Mouse (Mus musculus) heart, embryonic 11.5 days (tissue): ENCODE results near the gene Actl6a. TPM values are rescaled to one million over a fixed set of nuclear protein-coding genes. Genes with fewer than 3 reads are reported as not detected.
A peak's percentile ranks its signal among the peaks of the same experiment; 100 is the strongest.
"Not testable (repeated sequence)": the region's sequence is repeated elsewhere in the genome, so short reads cannot be mapped to it uniquely, and the experiment has no call there.

Experiments used
- ATAC-seq: fragments of 200-750 bp; cut with Nextera tagmentation; replicated peaks from 2 replicates; pipeline ENCODE4 v1.8.0; 2017; ENCODE audit warnings: moderate library complexity; ENCODE audit not compliant: insufficient number of reproducible peaks, low FRiP score, low TSS enrichment
- H3K27ac ChIP-seq: fragments of 300-500 bp; sonication (generic); 2 replicates; pipeline ENCODE4 v1.5.1; 2014; ENCODE audit warnings: mild to moderate bottlenecking, low read depth, low read length
- H3K27me3 ChIP-seq: fragments of 300-500 bp; sonication (generic); 2 replicates; pipeline ENCODE4 v1.6.1; 2014; ENCODE audit warnings: mild to moderate bottlenecking, low read length, mixed read lengths; ENCODE audit not compliant: control insufficient read depth, insufficient read depth
- H3K36me3 ChIP-seq: fragments of 300-500 bp; sonication (generic); 2 replicates; pipeline ENCODE4 v1.6.1; 2014; ENCODE audit warnings: mild to moderate bottlenecking, low read length, moderate library complexity, mixed read lengths; ENCODE audit not compliant: control insufficient read depth, insufficient read depth
- H3K4me1 ChIP-seq: fragments of 300-500 bp; sonication (generic); 2 replicates; pipeline ENCODE4 v1.6.1; 2014; ENCODE audit warnings: low read length; ENCODE audit not compliant: control insufficient read depth, insufficient read depth
- H3K4me2 ChIP-seq: fragments of 300-500 bp; sonication (generic); 2 replicates; pipeline ENCODE4 v1.6.1; 2014; ENCODE audit warnings: mild to moderate bottlenecking, moderate library complexity
- H3K4me3 ChIP-seq: fragments of 300-500 bp; sonication (generic); 2 replicates; pipeline ENCODE4 v1.5.1; 2014; ENCODE audit warnings: low read depth, low read length
- H3K9ac ChIP-seq: fragments of 300-500 bp; sonication (generic); 2 replicates; pipeline ENCODE4 v1.6.1; 2014; ENCODE audit warnings: mild to moderate bottlenecking, low read depth, low read length, moderate library complexity
- H3K9me3 ChIP-seq: fragments of 300-500 bp; sonication (generic); replicated peaks from 2 replicates; pipeline ENCODE4 v1.6.1; 2016; ENCODE audit warnings: low read length; ENCODE audit not compliant: control insufficient read depth
- WGBS: fragments of 180-500 bp; shearing (Covaris S2); extraction: QIAGEN DNeasy Blood & Tissue Kit; methylation state at CpG from one replicate; pipeline ENCODE4 v1.1.7; 2014; ENCODE audit not compliant: insufficient replicate concordance; 5-methylcytosine and 5-hydroxymethylcytosine counted together
- polyA plus RNA-seq: library from polyadenylated mRNA; unstranded; fragments of >200 nt; fragmentation: Nextera tagmentation; extraction: Ambion mirVana; gene quantifications from 2 replicates; pipeline ENCODE4 v1.2.1, GENCODE M21; 2014

The Actl6a gene
- polyA plus RNA-seq, 1 experiment from 2014 or later, result 110 TPM

DNA sequence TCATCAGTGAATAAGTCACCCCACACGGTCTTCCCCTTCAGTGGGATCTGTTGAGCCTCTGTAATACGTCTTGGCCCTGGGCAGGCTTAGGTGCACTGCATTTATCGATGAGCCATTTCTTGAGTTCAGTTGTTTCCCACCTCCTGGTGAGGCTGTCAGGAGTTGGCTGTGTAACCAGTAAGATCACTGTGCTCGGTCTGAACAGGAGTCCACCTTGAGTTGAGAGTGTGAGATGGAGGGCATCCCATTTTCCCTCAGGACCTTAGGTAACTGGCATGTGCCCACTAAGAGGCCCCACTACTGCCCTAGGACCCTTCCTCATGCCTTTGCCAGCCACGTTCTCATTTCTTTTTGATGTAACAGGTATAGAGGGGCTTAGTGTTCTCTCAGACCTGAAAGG is 19.9 kb downstream of the Actl6a start:
- H3K27ac ChIP-seq, result no peak overlapping the region
- no peaks in the 10 kb centered on the region for H3K4me1 ChIP-seq
- H3K4me2 ChIP-seq, result no peak overlapping the region
- H3K27me3 ChIP-seq, result no peaks in the 10 kb centered on the region
- H3K36me3 ChIP-seq, result peaks cover 55% of the 10 kb centered on the region
- no peak overlapping the region for H3K4me3 ChIP-seq
- WGBS, result 85% methylated on average over 5 of the region's 5 CpGs
- ATAC-seq, result no peak
- no peak overlapping the region for H3K9ac ChIP-seq
- H3K9me3 ChIP-seq, result 0 out of 2 replicates have a peak, but pooled peaks cover 2% of the 10 kb centered on the region

DNA sequence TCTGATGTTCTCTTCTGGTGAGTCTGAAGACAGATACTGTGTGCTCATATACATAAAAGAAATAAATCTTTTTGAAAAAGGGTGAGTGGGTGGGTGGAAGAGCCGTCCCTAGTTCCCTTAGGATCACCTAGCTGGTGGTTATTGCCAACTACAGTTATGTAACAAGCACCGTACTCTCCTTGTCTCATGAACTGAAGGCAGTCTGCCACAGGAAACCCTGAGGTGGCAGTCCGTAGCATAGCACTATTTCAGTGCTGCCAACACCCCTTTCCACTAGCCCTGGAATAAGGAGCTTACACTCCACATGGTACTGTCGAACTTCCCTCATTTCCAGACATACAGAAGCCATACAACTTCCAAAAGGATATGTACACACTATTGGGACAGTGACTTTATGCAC is 21.8 kb downstream of the Actl6a start:
- no peak overlapping the region for H3K27ac ChIP-seq
- peaks cover 55% of the 10 kb centered on the region for H3K36me3 ChIP-seq
- H3K4me2 ChIP-seq, result no peak overlapping the region
- no peaks in the 10 kb centered on the region for H3K4me1 ChIP-seq
- 88% methylated on average over 4 of the region's 4 CpGs for WGBS
- no peak overlapping the region for H3K4me3 ChIP-seq
- H3K27me3 ChIP-seq, result no peaks in the 10 kb centered on the region
- 0 out of 2 replicates have a peak, but pooled peaks cover 2% of the 10 kb centered on the region for H3K9me3 ChIP-seq
- no peak overlapping the region for H3K9ac ChIP-seq
- no peak for ATAC-seq

DNA sequence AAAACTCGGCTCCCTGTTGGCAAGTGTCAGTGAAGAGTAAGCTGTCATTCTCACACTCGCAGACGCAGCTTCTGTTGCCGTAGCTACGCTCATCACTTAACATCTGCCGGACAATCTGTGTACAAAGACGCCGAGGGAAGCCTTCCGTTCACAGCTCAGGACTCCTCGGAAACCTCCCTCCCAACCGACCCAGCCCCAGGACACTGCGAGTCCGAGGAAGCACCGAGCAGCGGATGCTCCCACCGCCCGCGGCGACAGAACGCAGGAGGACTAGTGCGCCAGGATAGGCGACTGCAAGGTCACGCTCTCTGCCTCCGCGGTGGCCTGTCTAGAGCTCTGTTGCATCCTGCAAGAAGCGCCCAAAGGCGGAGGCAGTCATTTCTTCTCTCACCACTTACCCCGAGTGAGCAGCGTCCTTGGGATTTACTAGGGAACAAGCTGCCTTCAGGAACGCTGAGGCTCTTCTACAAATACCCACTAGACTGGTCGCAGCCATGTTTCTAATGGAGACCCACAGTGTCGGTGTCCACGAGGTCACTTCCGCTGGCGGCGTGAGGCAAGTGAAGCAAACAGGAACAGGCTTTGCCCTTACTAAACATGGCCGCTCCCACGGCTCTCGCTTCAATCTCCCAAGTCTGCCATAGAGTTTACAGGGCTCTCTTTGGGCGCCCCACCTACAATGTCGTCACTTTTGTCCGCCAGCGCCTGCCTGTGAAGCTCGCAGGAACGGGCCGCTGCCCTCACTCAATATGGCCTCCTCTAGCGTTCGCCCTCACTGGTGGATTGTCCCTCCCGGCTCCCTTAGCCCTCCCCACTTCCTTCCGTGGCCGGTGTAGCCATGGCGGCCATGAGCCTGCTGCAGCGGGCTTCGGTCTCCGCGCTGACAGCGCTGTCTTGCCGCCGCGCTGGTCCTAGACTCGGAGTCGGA is 30.4 kb downstream of the Actl6a start, which contains the start of gene Ndufb5:
Ndufb5 (plus strand) TSS at position 747 of the 928 bp plus-strand sequence.
- peak; percentile 97 for ATAC-seq
- H3K4me3 ChIP-seq, result peak within 1 kb of the TSS; percentile 97
- peaks cover 1% of the 10 kb centered on the region for H3K36me3 ChIP-seq
- under 1% methylated on average over 62 of the region's 62 CpGs for WGBS
- peak within 1 kb of the TSS; percentile 80 for H3K27ac ChIP-seq
- no peaks in the 10 kb centered on the region for H3K9me3 ChIP-seq
- H3K9ac ChIP-seq, result peak within 1 kb of the TSS; percentile 93
- H3K4me2 ChIP-seq, result peak within 1 kb of the TSS; percentile 85
- H3K27me3 ChIP-seq, result no peaks in the 10 kb centered on the region
- peaks cover 9% of the 10 kb centered on the region for H3K4me1 ChIP-seq

DNA sequence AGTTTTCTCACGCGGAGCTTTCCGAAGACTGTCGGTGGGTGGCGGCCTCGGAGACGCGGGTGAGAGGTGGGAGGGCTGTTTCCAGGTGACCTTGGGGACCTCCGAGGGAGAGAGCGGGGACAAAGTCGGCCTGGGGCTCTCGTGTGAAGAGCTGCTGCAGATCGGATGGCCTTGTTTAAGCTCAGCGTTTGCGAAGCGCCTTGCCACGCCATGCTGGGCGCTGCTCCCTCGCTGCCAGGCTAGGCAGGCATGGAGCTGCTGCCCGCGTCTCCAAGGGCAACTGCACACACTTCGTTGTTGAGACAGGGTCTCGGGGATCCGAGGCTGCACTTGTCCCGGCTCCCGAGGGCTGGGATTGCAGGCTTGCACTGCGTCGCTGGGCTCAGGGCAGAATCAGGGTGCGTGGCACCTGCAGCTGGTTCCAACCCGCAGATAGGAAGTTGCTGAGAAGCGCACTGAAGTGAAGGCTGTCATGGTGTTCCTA is 31.1 kb downstream of the Actl6a start, which contains the start of gene Mrpl47:
Mrpl47 (minus strand) TSS at position 434 of the 484 bp plus-strand sequence.
- no peaks in the 10 kb centered on the region for H3K9me3 ChIP-seq
- H3K4me2 ChIP-seq, result peak within 1 kb of the TSS; percentile 85
- H3K27ac ChIP-seq, result peak within 1 kb of the TSS; percentile 80
- peak within 1 kb of the TSS; percentile 93 for H3K9ac ChIP-seq
- peak within 1 kb of the TSS; percentile 97 for H3K4me3 ChIP-seq
- H3K27me3 ChIP-seq, result no peaks in the 10 kb centered on the region
- peak; percentile 56 for ATAC-seq
- under 1% methylated on average over 31 of the region's 31 CpGs for WGBS
- H3K36me3 ChIP-seq, result no peaks in the 10 kb centered on the region; the same call in 1 of the 2 replicates
- peaks cover 9% of the 10 kb centered on the region for H3K4me1 ChIP-seq

DNA sequence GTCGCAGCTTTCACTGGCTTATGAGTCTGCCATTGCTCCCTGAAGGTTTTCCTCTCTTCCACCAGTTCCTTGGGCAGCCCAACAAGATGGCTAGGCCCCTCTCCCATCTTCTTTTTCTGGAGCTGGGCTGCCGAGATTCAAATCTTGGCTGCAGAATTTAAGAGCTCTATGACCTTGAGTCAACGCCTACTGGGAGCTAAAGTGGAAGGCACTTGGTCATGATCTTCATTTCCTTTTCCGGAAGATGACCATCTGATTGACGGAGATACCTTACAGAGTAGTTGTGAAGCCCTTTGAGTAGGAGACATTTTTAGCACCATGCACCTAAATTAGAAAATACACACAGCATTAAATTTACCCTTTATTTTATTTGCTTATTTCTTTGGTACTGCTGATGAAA is 32.5 kb downstream of the Actl6a start:
- Histone ChIP-seq H3K36me3 (peaks cover under 1% of the 10 kb centered on the region; the same call in 1 of the 2 replicates), H3K9me3 (no peaks in the 10 kb centered on the region), H3K4me3 (0 out of 2 replicates have a peak overlapping the region, but pooled peaks have one; percentile 18), H3K27me3 (no peaks in the 10 kb centered on the region), H3K9ac (no peak overlapping the region), H3K4me2 (peak overlapping the region; percentile 85), H3K4me1 (peaks cover 9% of the 10 kb centered on the region), H3K27ac (no peak overlapping the region)
- ATAC-seq, result no peak
- 84% methylated on average over 5 of the region's 5 CpGs for WGBS

DNA sequence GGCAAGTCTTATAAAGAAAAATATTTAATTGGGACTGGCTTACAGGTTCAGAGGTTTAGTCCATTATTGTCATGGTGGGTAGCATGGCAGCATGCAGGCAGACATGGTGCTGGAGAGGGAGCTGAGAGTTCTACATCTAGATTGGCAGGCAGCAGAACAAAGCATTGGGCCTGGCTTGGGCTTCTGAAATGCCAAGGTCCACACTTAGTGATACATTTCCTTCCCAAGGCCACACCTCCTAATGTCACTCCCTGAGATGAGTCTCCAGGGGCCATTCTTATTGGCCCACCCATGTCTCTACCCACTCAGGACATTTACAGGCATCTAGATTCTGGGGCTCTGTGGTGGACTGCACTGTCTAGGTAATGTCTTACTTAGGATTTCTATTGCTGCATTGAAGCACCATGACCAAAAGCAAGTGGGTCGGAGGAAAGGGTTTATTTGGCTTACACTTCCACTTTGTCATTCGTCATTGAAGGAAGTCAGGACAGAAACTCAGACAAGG is 36.2 kb downstream of the Actl6a start:
- Histone ChIP-seq H3K4me3 (no peak overlapping the region), H3K27me3 (no peaks in the 10 kb centered on the region), H3K36me3 (peaks cover 15% of the 10 kb centered on the region), H3K9me3 (0 out of 2 replicates have a peak, but pooled peaks cover 2% of the 10 kb centered on the region), H3K27ac (no peak overlapping the region), H3K9ac (no peak overlapping the region), H3K4me1 (peaks cover 9% of the 10 kb centered on the region), H3K4me2 (no peak overlapping the region)
- WGBS, result 70% methylated on average over 2 of the region's 2 CpGs
- no peak for ATAC-seq

DNA sequence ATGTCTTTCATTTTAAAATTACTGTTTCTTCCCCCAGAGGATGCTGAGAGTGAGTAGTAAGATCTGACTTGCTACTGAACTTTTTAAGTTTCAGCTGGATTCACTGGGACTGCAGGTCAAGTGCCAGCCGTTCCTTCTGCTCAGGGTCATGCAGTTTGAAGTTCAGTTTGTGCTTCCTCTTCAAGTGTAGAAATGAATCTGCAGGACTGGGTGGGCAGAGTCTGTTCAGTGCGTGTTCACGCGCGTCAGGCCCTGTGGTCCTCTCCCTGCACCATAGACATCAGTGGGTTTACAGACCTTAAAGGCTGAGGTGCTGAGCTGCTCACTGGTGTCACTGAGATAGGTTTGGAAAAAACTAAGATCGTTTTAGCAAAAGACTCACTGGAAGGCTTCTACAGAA is 38.9 kb downstream of the Actl6a start:
- Histone ChIP-seq H3K36me3 (peaks cover 30% of the 10 kb centered on the region), H3K27me3 (no peaks in the 10 kb centered on the region), H3K4me1 (no peaks in the 10 kb centered on the region), H3K27ac (no peak overlapping the region), H3K4me3 (no peak overlapping the region), H3K4me2 (no peak overlapping the region), H3K9ac (no peak overlapping the region), H3K9me3 (0 out of 2 replicates have a peak, but pooled peaks cover 2% of the 10 kb centered on the region)
- no peak for ATAC-seq
- WGBS, result 88% methylated on average over 6 of the region's 6 CpGs

DNA sequence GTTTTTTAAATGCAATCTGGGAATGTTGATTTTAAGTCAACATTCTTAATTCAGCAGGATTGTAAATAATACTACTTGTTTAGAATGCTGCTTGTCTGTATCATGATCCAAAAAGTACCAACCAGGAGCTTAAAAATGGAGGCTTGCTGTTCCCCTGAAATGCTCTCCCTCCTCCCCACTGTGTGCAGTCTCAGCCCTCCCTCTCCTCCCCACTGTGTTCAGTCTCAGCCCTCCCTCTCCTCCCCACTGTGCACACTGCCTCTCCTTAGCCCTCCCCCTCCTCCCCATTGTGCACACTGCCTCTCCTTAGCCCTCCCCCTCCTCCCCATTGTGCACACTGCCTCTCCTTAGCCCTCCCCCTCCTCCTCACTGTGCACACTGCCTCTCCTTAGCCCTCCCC is 39.3 kb downstream of the Actl6a start:
- not testable (repeated sequence) for ATAC-seq, H3K4me3 ChIP-seq, H3K27ac ChIP-seq, H3K4me1 ChIP-seq, H3K4me2 ChIP-seq, H3K9me3 ChIP-seq, H3K27me3 ChIP-seq, H3K9ac ChIP-seq
- peaks cover 31% of the 10 kb centered on the region for H3K36me3 ChIP-seq
